Mouse (Mus musculus) leukemia stem cell, adult 10-12 weeks (primary cell): ENCODE measurements around the gene Psmc1. TPM values are rescaled to one million over a fixed set of nuclear protein-coding genes. Genes with fewer than 3 reads are reported as not detected.

ENCODE experiments used
- polyA plus RNA-seq: library from polyadenylated mRNA; stranded (reverse); fragments of >175 nt; gene quantifications from 2 replicates; pipeline ENCODE4 v1.2.3, GENCODE M21; 2012; ENCODE audit warnings: low replicate concordance

The Psmc1 gene
- 5.2 and 9.7 TPM in 2 replicates for polyA plus RNA-seq

DNA sequence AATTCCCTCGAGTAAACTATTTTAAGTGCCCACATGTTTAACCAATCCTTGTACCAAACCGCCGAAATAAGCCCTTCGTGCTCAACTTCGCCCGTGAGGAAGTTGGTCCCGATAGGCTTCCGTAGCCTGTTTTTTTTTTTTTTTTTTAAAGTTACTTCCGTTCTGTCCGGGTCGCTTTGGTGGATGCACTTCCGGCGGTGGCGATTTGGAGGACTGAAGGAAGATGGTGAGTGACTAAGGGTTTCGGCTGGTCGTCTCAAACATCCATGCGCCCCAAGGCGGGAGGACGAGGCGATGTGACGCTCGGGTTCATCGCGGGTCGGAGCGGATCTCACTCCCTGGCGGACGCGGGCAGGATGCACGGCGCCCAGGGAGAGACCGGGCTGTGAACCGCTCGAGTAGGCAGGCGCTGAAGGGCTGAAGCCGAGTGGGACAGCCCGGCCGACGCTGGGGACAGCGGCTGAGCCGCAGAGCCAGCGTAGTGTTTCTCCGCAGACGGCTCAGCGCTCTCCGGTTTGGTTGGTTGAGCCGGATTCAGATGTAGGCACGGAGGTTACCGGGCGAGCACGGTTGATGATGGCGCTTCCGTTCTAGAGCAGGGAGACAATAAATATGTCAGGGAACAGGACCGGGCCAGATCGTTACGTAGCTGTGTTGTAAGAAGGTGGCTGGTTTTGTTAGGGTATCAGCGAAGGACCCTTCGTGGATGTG is at the start of gene Psmc1:
Gene Psmc1, plus strand, starts transcription at position 169 of the 711 bp plus-strand sequence.

DNA sequence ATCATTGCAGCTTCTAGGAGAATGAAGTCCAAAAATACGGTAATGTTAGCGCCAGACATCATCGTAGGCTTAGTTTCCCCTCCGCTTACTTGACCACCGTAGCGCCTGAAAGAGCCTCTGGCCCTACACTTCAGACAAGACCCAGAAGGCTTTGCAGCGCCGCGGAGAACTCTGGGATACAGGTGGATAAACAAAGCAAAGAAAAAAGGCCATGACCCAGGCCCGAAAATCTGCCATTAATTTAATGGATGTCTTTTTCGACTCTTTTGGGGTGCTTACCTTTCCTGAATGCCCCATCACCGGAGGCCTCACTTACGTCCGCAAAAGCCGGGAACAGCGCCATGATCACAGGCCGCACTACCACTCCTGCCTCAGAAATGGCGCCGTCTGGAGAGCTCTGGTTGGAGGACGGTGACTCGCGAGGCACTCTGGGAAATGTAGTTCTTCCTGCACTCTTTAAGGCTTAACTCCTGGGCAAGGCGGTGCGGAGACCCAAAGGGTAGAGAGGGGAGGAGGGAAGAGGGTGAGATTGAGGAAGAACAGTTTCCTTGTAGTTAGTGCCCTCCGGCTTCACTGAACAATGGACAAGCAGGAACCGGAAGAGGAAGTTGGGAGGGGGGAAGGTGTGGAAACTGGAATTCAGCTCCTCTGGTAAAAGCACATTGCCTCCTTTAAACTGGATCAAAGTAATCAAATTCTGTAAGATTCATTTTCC is 49.5 kb downstream of the Psmc1 start, which contains the start of gene Nrde2:
Gene Nrde2, minus strand, starts transcription at position 393 of the 715 bp plus-strand sequence.

Other genes starting within 250 kb of the Psmc1 start
- gene Efcab11, start 225.7 kb upstream of the Psmc1 start, polyA plus RNA-seq, result 0.26 and 1.4 TPM in 2 replicates
- gene Tdp1, start 225.6 kb upstream of the Psmc1 start, polyA plus RNA-seq, result 3.7 and 7.9 TPM in 2 replicates
- 0.50 and 0.73 TPM in 2 replicates for gene Kcnk13, start 145.7 kb upstream of the Psmc1 start, polyA plus RNA-seq
- gene Nrde2, start 49.5 kb downstream of the Psmc1 start, polyA plus RNA-seq, result 4.6 and 4.9 TPM in 2 replicates
- 670 and 754 TPM in 2 replicates for gene Calm1, start 89.3 kb downstream of the Psmc1 start, polyA plus RNA-seq